Mouse (Mus musculus) olfactory bulb, adult 2 months (tissue): ENCODE data around the gene Ccdc84.
"Not testable (repeated sequence)": the region's sequence is repeated elsewhere in the genome, so short reads cannot be mapped to it uniquely, and the experiment has no call there.

Experiments used
- CTCF ChIP-seq: fragments of 200-500 bp; IDR thresholded peaks from 2 replicates; pipeline ENCODE4 v1.5.1; 2012; ENCODE audit warnings: low read depth, mild to moderate bottlenecking, low read length, moderate library complexity; ENCODE audit not compliant: insufficient read depth
- POLR2A ChIP-seq: fragments of 200-500 bp; IDR thresholded peaks from 2 replicates; pipeline ENCODE4 v1.6.1; 2012; ENCODE audit warnings: mild to moderate bottlenecking, low read depth, low read length, moderate library complexity; ENCODE audit not compliant: insufficient read depth

DNA sequence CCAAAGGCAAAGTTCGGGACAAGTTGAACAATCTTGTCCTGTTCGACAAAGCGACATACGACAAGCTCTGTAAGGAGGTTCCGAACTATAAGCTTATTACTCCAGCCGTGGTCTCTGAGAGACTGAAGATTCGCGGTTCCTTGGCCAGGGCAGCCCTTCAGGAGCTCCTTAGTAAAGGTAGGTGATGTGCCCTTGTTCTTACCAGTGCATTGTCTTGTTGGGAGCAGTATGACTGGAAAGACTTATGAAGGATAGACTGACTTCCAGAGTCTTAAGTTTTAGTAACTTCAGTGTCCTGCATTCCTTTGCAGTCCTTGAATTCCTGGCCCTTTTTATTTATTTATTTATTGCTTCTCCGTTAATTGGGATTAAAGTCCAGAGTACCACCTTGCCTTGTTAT, 9.7 kb downstream of the Ccdc84 start:
- not testable (repeated sequence) for TF ChIP-seq POLR2A, CTCF
